Mouse (Mus musculus) lung, postnatal 0 days (tissue): ENCODE measurements around the gene Abcb10.

ENCODE experiments used
- CTCF ChIP-seq: IDR thresholded peaks from 2 replicates; pipeline ENCODE4 v1.5.1; 2016; ENCODE audit warnings: antibody characterized with exemption, mild to moderate bottlenecking
- EP300 ChIP-seq: IDR thresholded peaks from 2 replicates; pipeline ENCODE4 v1.6.1; 2016; ENCODE audit warnings: antibody characterized with exemption, mild to moderate bottlenecking, control low read depth

GRCm38 (mm10) chr8:123924719-123925118 lies 58.2 kb downstream of the Abcb10 start:
- TF ChIP-seq CTCF (peak; percentile 97), EP300 (no peak)
